Mouse (Mus musculus) midbrain, embryonic 11.5 days (tissue): ENCODE results near the gene Olfr263. TPM values are rescaled to one million over a fixed set of nuclear protein-coding genes. Genes with fewer than 3 reads are reported as not detected.

Experiments used
- ATAC-seq: fragments of 200-750 bp; cut with Nextera tagmentation; 2 replicates; pipeline ENCODE4 v1.8.0; 2017; ENCODE audit warnings: moderate TSS enrichment, moderate library complexity; ENCODE audit not compliant: low FRiP score
- DNase-seq: peaks from one replicate; pipeline ENCODE4 v3.0.0; 2015; ENCODE audit warnings: low spot score; ENCODE audit errors: missing footprints
- H3K27ac ChIP-seq: fragments of 300-500 bp; sonication (generic); 2 replicates; pipeline ENCODE4 v1.5.1; 2014; ENCODE audit warnings: low read depth, low read length
- H3K27me3 ChIP-seq: fragments of 300-500 bp; sonication (generic); 2 replicates; pipeline ENCODE4 v1.6.1; 2014; ENCODE audit warnings: mild to moderate bottlenecking, low read length, moderate library complexity, mixed read lengths; ENCODE audit not compliant: control insufficient read depth, insufficient read depth
- H3K36me3 ChIP-seq: fragments of 300-500 bp; sonication (generic); 2 replicates; pipeline ENCODE4 v1.6.1; 2014; ENCODE audit warnings: mild to moderate bottlenecking, low read length, moderate library complexity, mixed read lengths; ENCODE audit not compliant: control insufficient read depth, insufficient read depth
- H3K4me1 ChIP-seq: fragments of 300-500 bp; sonication (generic); 2 replicates; pipeline ENCODE4 v1.6.1; 2014; ENCODE audit warnings: low read length; ENCODE audit not compliant: control insufficient read depth, insufficient read depth
- H3K4me2 ChIP-seq: fragments of 300-500 bp; sonication (generic); 2 replicates; pipeline ENCODE4 v1.6.1; 2014; ENCODE audit warnings: mild to moderate bottlenecking, moderate library complexity
- H3K4me3 ChIP-seq: fragments of 300-500 bp; sonication (generic); 2 replicates; pipeline ENCODE4 v1.5.1; 2014; ENCODE audit warnings: low read depth, low read length
- H3K9ac ChIP-seq: fragments of 300-500 bp; sonication (generic); 2 replicates; pipeline ENCODE4 v1.6.1; 2014; ENCODE audit warnings: low read length
- H3K9me3 ChIP-seq: fragments of 300-500 bp; sonication (generic); 2 replicates; pipeline ENCODE4 v1.6.1; 2016; ENCODE audit warnings: low read length; ENCODE audit not compliant: control insufficient read depth
- WGBS: fragments of 180-500 bp; shearing (Covaris S2); extraction: QIAGEN DNeasy Blood & Tissue Kit; methylation state at CpG from one replicate; pipeline ENCODE4 v1.1.7; 2014; 5-methylcytosine and 5-hydroxymethylcytosine counted together
- polyA plus RNA-seq: library from polyadenylated mRNA; unstranded; fragments of >200 nt; fragmentation: Nextera tagmentation; extraction: Ambion mirVana; gene quantifications from 2 replicates; pipeline ENCODE4 v1.2.1, GENCODE M21; 2014

Gene Olfr263
- polyA plus RNA-seq, 1 experiment from 2014 or later = not detected

- H3K9me3 ChIP-seq = no peaks in the 10 kb centered on the region
- H3K4me3 ChIP-seq = peak overlapping the region; percentile 30
- H3K27me3 ChIP-seq = no peaks in the 10 kb centered on the region
- ATAC-seq (no peak), DNase-seq (peak; percentile 95)
- H3K9ac ChIP-seq = peak overlapping the region; percentile 45
- H3K4me2 ChIP-seq = peak overlapping the region; percentile 47
- H3K36me3 ChIP-seq = no peaks in the 10 kb centered on the region
- no peak overlapping the region for H3K27ac ChIP-seq
- WGBS = under 1% methylated on average over 11 of the region's 11 CpGs
- H3K4me1 ChIP-seq = peaks cover 9% of the 10 kb centered on the region
These were observed 43.6 kb downstream of the Olfr263 start for GRCm38 (mm10) chr13:21173072-21173471.

- peak; percentile 83 for DNase-seq
- 61% methylated on average over 11 of the region's 11 CpGs for WGBS
- H3K27ac ChIP-seq = no peak overlapping the region
- no peak overlapping the region for H3K4me3 ChIP-seq
- H3K9ac ChIP-seq = no peak overlapping the region
- H3K36me3 ChIP-seq = no peaks in the 10 kb centered on the region
- no peak for ATAC-seq
- peaks cover 10% of the 10 kb centered on the region for H3K4me1 ChIP-seq
- H3K27me3 ChIP-seq = no peaks in the 10 kb centered on the region
- H3K4me2 ChIP-seq = no peak overlapping the region
- no peaks in the 10 kb centered on the region for H3K9me3 ChIP-seq
These were observed 47.3 kb downstream of the Olfr263 start for GRCm38 (mm10) chr13:21176733-21177132.

GRCm38 (mm10) chr13:21177657-21178056 lies 48.2 kb downstream of the Olfr263 start:
- no peak overlapping the region for H3K4me3 ChIP-seq
- no peaks in the 10 kb centered on the region for H3K27me3 ChIP-seq
- H3K36me3 ChIP-seq = no peaks in the 10 kb centered on the region; the same call in 1 of the 2 replicates
- DNase-seq (peak; percentile 75), ATAC-seq (no peak)
- H3K4me2 ChIP-seq = no peak overlapping the region
- H3K9me3 ChIP-seq = no peaks in the 10 kb centered on the region
- H3K27ac ChIP-seq = no peak overlapping the region
- no peak overlapping the region for H3K9ac ChIP-seq
- WGBS = 67% methylated on average over 5 of the region's 5 CpGs
- H3K4me1 ChIP-seq = peaks cover 17% of the 10 kb centered on the region

GRCm38 (mm10) chr13:21178364-21178763 lies 48.9 kb downstream of the Olfr263 start:
- H3K27me3 ChIP-seq = no peaks in the 10 kb centered on the region
- H3K4me1 ChIP-seq = peaks cover 14% of the 10 kb centered on the region
- ATAC-seq = no peak
- no peak overlapping the region for H3K4me2 ChIP-seq
- no peak overlapping the region for H3K4me3 ChIP-seq
- 84% methylated on average over 5 of the region's 5 CpGs for WGBS
- H3K36me3 ChIP-seq = peaks cover 1% of the 10 kb centered on the region
- no peak overlapping the region for H3K9ac ChIP-seq
- DNase-seq = peak; percentile 81
- H3K27ac ChIP-seq = no peak overlapping the region
- no peaks in the 10 kb centered on the region for H3K9me3 ChIP-seq

DNA sequence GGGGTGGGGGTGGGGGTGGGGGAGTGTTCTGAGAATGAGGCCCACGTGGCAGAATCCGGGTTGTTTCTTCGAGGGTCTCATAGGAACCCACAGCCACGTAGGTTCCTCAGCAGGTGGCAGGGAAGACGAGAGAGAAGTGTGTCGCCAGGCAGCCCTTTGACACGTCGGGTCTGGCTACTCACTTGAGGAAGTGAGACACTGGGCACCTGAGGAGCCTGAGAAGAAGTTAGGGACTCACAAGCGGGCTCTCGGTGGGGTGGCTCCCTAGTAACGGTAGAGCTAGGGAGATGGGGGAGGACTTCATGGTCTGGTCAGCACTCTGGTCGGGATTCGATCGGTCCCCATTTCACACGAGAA lies 49.9 kb downstream of the Olfr263 start, which contains the start of gene Trim27:
Gene Trim27 (plus strand): TSS at position 79 of the 357 bp plus-strand sequence.
- ATAC-seq (peak; percentile 50), DNase-seq (no peak)
- Histone ChIP-seq H3K36me3 (peaks cover 9% of the 10 kb centered on the region), H3K9me3 (no peaks in the 10 kb centered on the region), H3K27ac (peak within 1 kb of the TSS; percentile 87), H3K4me3 (peak within 1 kb of the TSS; percentile 99), H3K4me2 (peak within 1 kb of the TSS; percentile 68), H3K9ac (peak within 1 kb of the TSS; percentile 93), H3K27me3 (no peaks in the 10 kb centered on the region), H3K4me1 (peaks cover 14% of the 10 kb centered on the region)
- 0% methylated on average over 15 of the region's 15 CpGs for WGBS

GRCm38 (mm10) chr13:21179724-21180550 lies 50.5 kb downstream of the Olfr263 start:
- peak overlapping the region; percentile 68 for H3K4me2 ChIP-seq
- peak overlapping the region; percentile 93 for H3K9ac ChIP-seq
- DNase-seq (peak; percentile 99), ATAC-seq (peak; percentile 95)
- no peaks in the 10 kb centered on the region for H3K9me3 ChIP-seq
- H3K27ac ChIP-seq = peak overlapping the region; percentile 87
- peak overlapping the region; percentile 99 for H3K4me3 ChIP-seq
- H3K36me3 ChIP-seq = peaks cover 9% of the 10 kb centered on the region
- peaks cover 14% of the 10 kb centered on the region for H3K4me1 ChIP-seq
- WGBS = under 1% methylated on average over 72 of the region's 80 CpGs
- no peaks in the 10 kb centered on the region for H3K27me3 ChIP-seq

DNA sequence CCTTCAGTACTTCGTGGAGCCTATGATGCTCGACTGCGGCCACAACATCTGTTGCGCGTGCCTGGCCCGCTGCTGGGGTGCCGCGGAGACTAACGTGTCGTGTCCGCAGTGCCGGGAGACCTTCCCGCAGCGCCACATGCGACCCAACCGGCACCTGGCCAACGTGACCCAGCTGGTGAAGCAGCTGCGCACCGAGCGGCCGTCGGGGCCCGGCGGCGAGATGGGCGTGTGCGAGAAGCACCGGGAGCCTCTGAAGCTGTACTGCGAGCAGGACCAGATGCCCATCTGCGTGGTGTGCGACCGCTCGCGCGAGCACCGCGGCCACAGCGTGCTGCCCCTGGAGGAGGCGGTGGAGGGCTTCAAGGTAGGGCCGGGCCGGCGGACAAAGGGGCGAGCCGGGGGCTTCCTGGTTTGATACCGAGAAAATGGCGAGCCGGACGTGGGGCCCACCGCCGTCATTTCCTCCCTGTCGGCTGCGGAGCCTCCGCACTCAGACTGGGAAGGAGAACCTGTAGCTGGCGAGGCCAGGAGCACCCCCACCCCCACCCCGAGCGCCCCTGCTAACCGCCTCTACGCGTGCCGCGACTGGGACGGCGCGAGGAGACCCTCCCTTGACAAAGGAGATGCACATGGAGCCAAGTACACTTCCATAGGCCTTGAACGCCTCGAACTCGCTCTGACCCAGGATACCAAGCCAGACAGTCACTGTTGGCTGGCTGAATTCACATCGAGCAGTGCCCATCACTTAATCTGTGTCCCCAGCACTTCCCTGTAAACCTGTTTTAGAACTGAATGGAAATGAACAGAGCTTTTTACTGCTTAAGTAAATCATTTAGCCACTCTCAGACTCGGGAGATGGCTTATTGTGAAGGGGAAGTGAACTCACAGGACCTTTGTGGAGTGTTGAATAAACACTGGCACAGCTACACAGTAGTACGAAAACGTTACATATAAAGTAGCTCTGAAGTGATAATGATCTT lies 51.4 kb downstream of the Olfr263 start:
- peak overlapping the region; percentile 93 for H3K9ac ChIP-seq
- H3K27ac ChIP-seq = peak overlapping the region; percentile 87
- ATAC-seq (peak; percentile 66), DNase-seq (peak; percentile 97)
- H3K4me2 ChIP-seq = peak overlapping the region; percentile 68
- no peaks in the 10 kb centered on the region for H3K9me3 ChIP-seq
- under 1% methylated on average over 66 of the region's 71 CpGs for WGBS
- H3K4me1 ChIP-seq = peaks cover 14% of the 10 kb centered on the region
- no peaks in the 10 kb centered on the region for H3K27me3 ChIP-seq
- H3K36me3 ChIP-seq = peaks cover 16% of the 10 kb centered on the region
- H3K4me3 ChIP-seq = peak overlapping the region; percentile 99

- Histone ChIP-seq H3K4me3 (peak overlapping the region; percentile 99), H3K36me3 (peaks cover 24% of the 10 kb centered on the region), H3K4me2 (peak overlapping the region; percentile 68), H3K27me3 (no peaks in the 10 kb centered on the region), H3K9ac (peak overlapping the region; percentile 93), H3K27ac (no peak overlapping the region), H3K9me3 (no peaks in the 10 kb centered on the region), H3K4me1 (peaks cover 14% of the 10 kb centered on the region)
- 76% methylated on average over 7 of the region's 7 CpGs for WGBS
- ATAC-seq (no peak), DNase-seq (peak; percentile 70)
These were observed 52.6 kb downstream of the Olfr263 start for GRCm38 (mm10) chr13:21181996-21182395.
